Mouse (Mus musculus): Measurements from ENCODE around the gene Slc25a54.

- no peak for TF ChIP-seq CTCF (IDR thresholded peaks at IDR 0.05; ENCODE audit: borderline replicate concordance, insufficient read depth, low read depth, low read length)
- no peak for TF ChIP-seq POLR2A (IDR thresholded peaks at IDR 0.05; ENCODE audit: borderline replicate concordance, insufficient read depth, low read length)
Observed at GRCm38 (mm10) chr3:109047707-109048283, 32.5 kb upstream of the Slc25a54 start.

Data from cerebellum, adult 2 months (tissue).